Mouse (Mus musculus) heart, embryonic 11.5 days (tissue): Measurements from ENCODE around the gene Usp34. TPM values are rescaled to one million over a fixed set of nuclear protein-coding genes. Genes with fewer than 3 reads are reported as not detected.
"Not testable (repeated sequence)": the region's sequence is repeated elsewhere in the genome, so short reads cannot be mapped to it uniquely, and the experiment has no call there.

Experiments used
- ATAC-seq: fragments of 200-750 bp; cut with Nextera tagmentation; replicated peaks from 2 replicates; pipeline ENCODE4 v1.8.0; 2017; ENCODE audit warnings: moderate library complexity; ENCODE audit not compliant: insufficient number of reproducible peaks, low FRiP score, low TSS enrichment
- H3K27ac ChIP-seq: fragments of 300-500 bp; sonication (generic); 2 replicates; pipeline ENCODE4 v1.5.1; 2014; ENCODE audit warnings: mild to moderate bottlenecking, low read depth, low read length
- H3K27me3 ChIP-seq: fragments of 300-500 bp; sonication (generic); 2 replicates; pipeline ENCODE4 v1.6.1; 2014; ENCODE audit warnings: mild to moderate bottlenecking, low read length, mixed read lengths; ENCODE audit not compliant: control insufficient read depth, insufficient read depth
- H3K36me3 ChIP-seq: fragments of 300-500 bp; sonication (generic); 2 replicates; pipeline ENCODE4 v1.6.1; 2014; ENCODE audit warnings: mild to moderate bottlenecking, low read length, moderate library complexity, mixed read lengths; ENCODE audit not compliant: control insufficient read depth, insufficient read depth
- H3K4me1 ChIP-seq: fragments of 300-500 bp; sonication (generic); 2 replicates; pipeline ENCODE4 v1.6.1; 2014; ENCODE audit warnings: low read length; ENCODE audit not compliant: control insufficient read depth, insufficient read depth
- H3K4me2 ChIP-seq: fragments of 300-500 bp; sonication (generic); 2 replicates; pipeline ENCODE4 v1.6.1; 2014; ENCODE audit warnings: mild to moderate bottlenecking, moderate library complexity
- H3K4me3 ChIP-seq: fragments of 300-500 bp; sonication (generic); 2 replicates; pipeline ENCODE4 v1.5.1; 2014; ENCODE audit warnings: low read depth, low read length
- H3K9ac ChIP-seq: fragments of 300-500 bp; sonication (generic); 2 replicates; pipeline ENCODE4 v1.6.1; 2014; ENCODE audit warnings: mild to moderate bottlenecking, low read depth, low read length, moderate library complexity
- H3K9me3 ChIP-seq: fragments of 300-500 bp; sonication (generic); replicated peaks from 2 replicates; pipeline ENCODE4 v1.6.1; 2016; ENCODE audit warnings: low read length; ENCODE audit not compliant: control insufficient read depth
- WGBS: fragments of 180-500 bp; shearing (Covaris S2); extraction: QIAGEN DNeasy Blood & Tissue Kit; methylation state at CpG from one replicate; pipeline ENCODE4 v1.1.7; 2014; ENCODE audit not compliant: insufficient replicate concordance; 5-methylcytosine and 5-hydroxymethylcytosine counted together
- polyA plus RNA-seq: library from polyadenylated mRNA; unstranded; fragments of >200 nt; fragmentation: Nextera tagmentation; extraction: Ambion mirVana; gene quantifications from 2 replicates; pipeline ENCODE4 v1.2.1, GENCODE M21; 2014

Gene Usp34
- polyA plus RNA-seq, 1 experiment from 2014 or later = 26.8 TPM

DNA sequence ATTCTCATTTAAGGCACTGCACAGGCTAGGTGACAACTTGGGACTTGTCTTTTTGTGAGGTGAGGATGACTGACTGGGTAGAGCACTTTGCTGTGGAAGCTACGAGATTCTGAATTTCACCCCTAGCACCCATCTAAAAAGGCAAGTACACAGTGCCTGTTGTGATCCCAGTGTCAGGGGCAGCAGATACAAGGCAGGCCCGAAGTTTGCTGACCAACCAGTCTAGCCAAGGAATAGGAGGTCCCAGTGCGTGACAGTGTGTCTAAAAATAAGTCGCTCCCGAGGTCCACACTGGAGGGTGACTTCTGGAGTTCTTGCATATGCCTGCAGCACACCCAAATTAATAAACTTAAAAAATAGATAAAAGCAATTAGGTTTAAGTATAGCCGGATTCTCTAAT lies 121.6 kb downstream of the Usp34 start:
- no peak for ATAC-seq
- 61% methylated on average over 6 of the region's 6 CpGs for WGBS

DNA sequence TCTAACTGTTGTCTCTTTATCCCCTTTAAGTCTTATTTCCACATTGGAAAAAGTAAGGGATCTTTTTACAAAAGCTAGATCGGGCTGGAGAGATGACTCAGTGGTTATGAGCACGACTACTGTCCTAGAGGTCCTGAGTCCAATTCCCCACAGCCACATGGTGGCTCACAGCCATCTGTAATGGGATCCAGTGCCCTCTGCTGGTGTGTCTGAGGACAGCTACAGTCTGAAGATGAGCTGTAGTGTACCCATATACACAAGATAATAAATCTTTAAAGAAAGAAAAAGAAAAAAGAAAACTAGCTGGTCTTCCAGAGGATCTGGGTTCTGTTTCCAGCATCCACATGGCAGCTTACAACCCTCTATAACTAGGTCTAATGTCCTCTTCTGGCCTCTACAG lies 123.3 kb downstream of the Usp34 start:
- Histone ChIP-seq H3K4me2 (no peak overlapping the region), H3K9ac (no peak overlapping the region), H3K4me1 (0 out of 2 replicates have a peak, but pooled peaks cover 2% of the 10 kb centered on the region), H3K27me3 (no peaks in the 10 kb centered on the region), H3K9me3 (no peaks in the 10 kb centered on the region), H3K36me3 (peaks cover 24% of the 10 kb centered on the region), H3K27ac (no peak overlapping the region), H3K4me3 (no peak overlapping the region)
- WGBS = 89% methylated on average over 2 of the region's 2 CpGs
- ATAC-seq = no peak

More for the DNA sequence above, 121.6 kb downstream of the Usp34 start:
- Histone ChIP-seq H3K4me3 (no peak overlapping the region), H3K9ac (no peak overlapping the region), H3K36me3 (peaks cover 22% of the 10 kb centered on the region), H3K27ac (peak overlapping the region; percentile 22; the same call in 1 of the 2 replicates), H3K27me3 (no peaks in the 10 kb centered on the region), H3K4me2 (no peak overlapping the region), H3K9me3 (no peaks in the 10 kb centered on the region), H3K4me1 (0 out of 2 replicates have a peak, but pooled peaks cover 2% of the 10 kb centered on the region)

DNA sequence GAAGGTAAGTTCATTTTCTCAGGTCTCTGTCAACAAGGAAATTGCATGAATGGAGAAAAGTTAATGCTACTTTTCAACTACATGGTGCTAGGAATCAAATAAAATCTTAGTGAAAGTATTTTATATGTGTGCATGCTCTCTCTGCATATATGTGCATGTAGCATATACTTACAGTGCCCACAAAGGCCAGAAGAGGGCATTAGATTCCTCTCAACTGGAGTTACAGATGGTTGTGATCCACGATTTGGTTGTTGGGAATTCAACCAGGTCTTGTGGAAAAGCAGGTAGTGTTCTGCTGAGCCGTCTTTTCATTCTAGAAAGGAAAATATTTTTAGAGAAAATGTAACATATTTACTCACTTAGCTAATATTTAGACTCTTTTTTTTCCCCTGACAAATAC lies 129.4 kb downstream of the Usp34 start:
- Histone ChIP-seq H3K4me2 (no peak overlapping the region), H3K9me3 (no peaks in the 10 kb centered on the region), H3K27me3 (no peaks in the 10 kb centered on the region), H3K9ac (no peak overlapping the region), H3K4me1 (no peaks in the 10 kb centered on the region), H3K27ac (no peak overlapping the region), H3K36me3 (peaks cover 24% of the 10 kb centered on the region), H3K4me3 (no peak overlapping the region)
- 90% methylated on average over 2 of the region's 2 CpGs for WGBS
- no peak for ATAC-seq

DNA sequence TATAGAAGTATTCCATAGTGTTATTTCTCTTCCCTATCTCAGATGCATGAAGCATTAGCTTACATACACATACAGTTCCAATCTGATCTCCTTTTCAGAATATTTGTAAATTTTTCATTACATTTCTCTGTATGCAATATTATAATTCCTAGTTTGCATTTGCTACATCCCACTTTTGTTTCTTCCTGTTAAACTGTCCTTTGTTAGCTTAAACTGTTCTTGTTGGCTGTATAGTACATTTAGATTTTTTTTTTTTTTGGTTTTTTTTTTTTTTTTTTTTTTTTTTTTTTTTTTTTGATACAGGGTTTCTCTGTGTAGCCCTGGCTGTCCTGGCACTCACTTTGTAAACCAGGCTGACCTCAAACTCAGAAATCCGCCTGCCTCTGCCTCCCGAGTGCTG lies 159.2 kb downstream of the Usp34 start:
- H3K4me3 ChIP-seq, H3K36me3 ChIP-seq, H3K4me1 ChIP-seq, H3K27me3 ChIP-seq, H3K4me2 ChIP-seq, ATAC-seq, H3K9me3 ChIP-seq, H3K9ac ChIP-seq, H3K27ac ChIP-seq: not testable (repeated sequence)
- 93% methylated on average over 2 of the region's 2 CpGs for WGBS

DNA sequence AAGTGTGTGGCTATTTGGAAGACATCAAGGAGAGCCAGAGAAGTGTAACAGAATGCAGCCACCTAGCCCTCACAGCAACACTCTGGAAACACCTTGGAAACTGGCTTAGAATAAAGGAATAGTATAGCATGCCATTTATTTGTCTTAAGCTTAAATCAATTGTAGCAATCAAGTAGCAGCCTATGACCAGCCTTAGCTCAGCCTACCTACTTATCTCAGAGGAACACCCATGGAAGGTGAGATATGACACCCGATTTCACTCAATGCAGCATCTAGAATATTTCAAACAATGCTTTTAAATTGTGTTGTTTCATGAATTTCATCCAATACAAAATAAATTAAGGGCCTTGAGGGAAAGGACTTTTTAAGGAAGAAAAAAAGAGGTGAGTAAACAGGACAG lies 183.3 kb downstream of the Usp34 start:
- no peak overlapping the region for H3K9ac ChIP-seq
- no peaks in the 10 kb centered on the region for H3K27me3 ChIP-seq
- no peak overlapping the region for H3K4me3 ChIP-seq
- no peaks in the 10 kb centered on the region for H3K9me3 ChIP-seq
- H3K36me3 ChIP-seq = peaks cover 45% of the 10 kb centered on the region
- WGBS = 68% methylated on average over 1 of the region's 1 CpGs
- H3K4me1 ChIP-seq = no peaks in the 10 kb centered on the region
- H3K27ac ChIP-seq = no peak overlapping the region
- no peak for ATAC-seq
- no peak overlapping the region for H3K4me2 ChIP-seq

DNA sequence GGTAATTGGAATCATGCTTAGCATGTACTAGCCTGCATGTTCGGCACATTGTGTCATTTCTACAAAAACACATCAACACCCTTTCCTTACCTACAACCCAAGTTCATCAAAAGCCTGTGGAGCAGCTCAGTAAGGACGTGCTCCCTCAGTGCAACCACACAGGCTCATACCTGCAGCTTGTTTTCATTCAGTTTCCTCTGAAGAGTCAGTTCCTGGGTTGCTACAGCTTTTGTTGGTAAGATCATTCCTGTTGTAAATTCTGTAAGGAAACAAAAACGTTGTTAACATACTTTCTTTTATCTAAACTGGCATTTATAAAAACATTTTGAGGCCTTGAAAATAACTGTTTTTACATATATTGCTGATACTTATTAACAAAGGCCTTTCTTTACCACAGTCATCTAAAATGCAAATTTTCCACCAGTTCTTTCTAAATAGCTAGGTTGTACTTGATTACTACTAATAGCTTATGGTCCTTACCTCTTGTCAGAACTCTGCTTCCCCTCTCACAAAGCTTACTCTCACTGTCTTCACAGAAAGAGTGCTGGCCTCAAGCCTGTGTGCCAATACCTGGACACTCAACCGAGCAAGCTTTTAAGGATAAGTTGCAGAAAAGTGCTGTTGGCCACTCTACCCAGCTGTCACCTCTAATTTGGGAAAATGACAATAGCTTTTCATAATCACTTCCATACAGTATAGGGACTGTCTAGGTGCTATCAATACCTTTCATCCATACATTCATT lies 185.5 kb downstream of the Usp34 start:
- no peak for ATAC-seq

DNA sequence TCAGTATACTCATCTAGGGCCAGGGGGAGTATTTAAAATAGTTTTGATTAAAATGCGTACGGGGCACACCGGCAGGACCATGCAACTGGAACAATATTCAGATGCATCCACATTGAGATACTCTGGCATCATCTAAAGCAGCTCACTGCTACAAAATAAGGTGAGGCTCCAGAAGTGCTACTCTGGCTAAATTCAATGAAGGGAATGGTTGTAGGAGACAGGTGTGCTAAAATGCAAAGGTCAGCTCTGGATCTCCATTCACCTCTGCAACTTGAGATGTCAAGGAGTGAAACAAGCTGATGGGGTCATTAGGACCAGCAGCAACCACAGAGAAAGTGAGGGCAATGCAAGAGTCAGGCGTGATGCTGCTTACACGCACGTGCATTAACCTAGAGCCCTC lies 188.5 kb downstream of the Usp34 start:
- no peak for ATAC-seq
- WGBS = 92% methylated on average over 6 of the region's 6 CpGs
- H3K4me3 ChIP-seq = no peak overlapping the region
- H3K4me1 ChIP-seq = peaks cover 10% of the 10 kb centered on the region
- H3K36me3 ChIP-seq = peaks cover 26% of the 10 kb centered on the region
- no peaks in the 10 kb centered on the region for H3K9me3 ChIP-seq
- H3K9ac ChIP-seq = no peak overlapping the region
- no peak overlapping the region for H3K4me2 ChIP-seq
- H3K27me3 ChIP-seq = no peaks in the 10 kb centered on the region
- no peak overlapping the region for H3K27ac ChIP-seq

More for the DNA sequence above, 185.5 kb downstream of the Usp34 start:
- Histone ChIP-seq H3K4me2 (no peak overlapping the region), H3K27me3 (no peaks in the 10 kb centered on the region), H3K4me3 (no peak overlapping the region), H3K36me3 (peaks cover 41% of the 10 kb centered on the region), H3K4me1 (peaks cover 10% of the 10 kb centered on the region), H3K27ac (no peak overlapping the region), H3K9me3 (no peaks in the 10 kb centered on the region), H3K9ac (no peak overlapping the region)
- 82% methylated on average over 4 of the region's 4 CpGs for WGBS

DNA sequence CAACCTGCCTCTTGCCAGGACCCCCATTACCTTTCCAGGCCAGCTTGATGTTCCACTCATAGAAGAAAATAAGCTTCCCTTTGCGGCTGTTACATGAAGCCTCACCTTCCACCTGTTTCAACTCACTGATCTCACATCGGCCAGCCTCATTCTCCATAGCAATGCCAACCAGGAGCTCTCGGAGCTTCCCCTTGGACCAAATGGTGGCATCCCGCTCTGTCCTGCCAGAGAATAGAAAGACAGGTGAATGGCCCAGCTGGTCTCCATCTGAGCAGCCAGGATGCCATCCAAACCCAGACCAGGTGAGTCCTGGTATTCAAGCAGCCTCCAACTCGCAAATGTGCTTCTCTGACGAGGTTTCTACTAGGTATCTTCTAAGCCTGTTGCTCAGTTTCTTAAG lies 190.0 kb downstream of the Usp34 start:
- Histone ChIP-seq H3K4me1 (peaks cover 10% of the 10 kb centered on the region), H3K36me3 (peaks cover 18% of the 10 kb centered on the region), H3K27me3 (no peaks in the 10 kb centered on the region), H3K9me3 (no peaks in the 10 kb centered on the region), H3K9ac (peak overlapping the region; percentile 97), H3K27ac (no peak overlapping the region; the same call in 1 of the 2 replicates), H3K4me2 (peak overlapping the region; percentile 71), H3K4me3 (peak overlapping the region; percentile 91)
- WGBS = 55% methylated on average over 6 of the region's 6 CpGs
- no peak for ATAC-seq

DNA sequence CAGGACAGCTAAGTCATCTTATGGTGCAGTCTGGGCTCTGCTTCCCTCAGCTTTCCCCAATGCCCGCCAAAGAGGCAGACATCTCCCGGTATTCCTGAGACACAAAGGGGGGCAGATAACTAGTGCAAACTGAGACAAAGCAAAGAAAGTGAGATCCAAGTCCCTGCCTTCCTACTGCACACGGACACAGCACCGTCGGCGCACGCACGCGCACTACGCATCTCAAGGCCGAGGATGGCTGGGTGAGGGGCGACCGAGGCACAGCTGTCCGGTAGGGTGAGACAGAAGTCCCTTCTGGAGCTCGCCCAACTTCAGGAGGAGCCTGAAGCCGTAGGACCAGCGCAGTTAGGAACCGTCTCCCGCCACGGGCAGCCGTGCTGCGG lies 190.6 kb downstream of the Usp34 start:
- no peaks in the 10 kb centered on the region for H3K27me3 ChIP-seq
- H3K4me2 ChIP-seq = peak overlapping the region; percentile 71
- peak; percentile 77 for ATAC-seq
- peaks cover 13% of the 10 kb centered on the region for H3K36me3 ChIP-seq
- no peaks in the 10 kb centered on the region for H3K9me3 ChIP-seq
- under 1% methylated on average over 17 of the region's 22 CpGs for WGBS
- H3K27ac ChIP-seq = peak overlapping the region; percentile 98
- H3K4me1 ChIP-seq = peaks cover 10% of the 10 kb centered on the region
- H3K9ac ChIP-seq = peak overlapping the region; percentile 97
- H3K4me3 ChIP-seq = peak overlapping the region; percentile 91
